Mouse (Mus musculus): ENCODE data around the gene Trappc1. TPM values are rescaled to one million over a fixed set of nuclear protein-coding genes. Genes with fewer than 3 reads are reported as not detected.
"Not testable (repeated sequence)": the region's sequence is repeated elsewhere in the genome, so short reads cannot be mapped to it uniquely, and the experiment has no call there.

Gene Trappc1
- polyA plus RNA-seq, 1 experiment = 72.3 TPM

DNA sequence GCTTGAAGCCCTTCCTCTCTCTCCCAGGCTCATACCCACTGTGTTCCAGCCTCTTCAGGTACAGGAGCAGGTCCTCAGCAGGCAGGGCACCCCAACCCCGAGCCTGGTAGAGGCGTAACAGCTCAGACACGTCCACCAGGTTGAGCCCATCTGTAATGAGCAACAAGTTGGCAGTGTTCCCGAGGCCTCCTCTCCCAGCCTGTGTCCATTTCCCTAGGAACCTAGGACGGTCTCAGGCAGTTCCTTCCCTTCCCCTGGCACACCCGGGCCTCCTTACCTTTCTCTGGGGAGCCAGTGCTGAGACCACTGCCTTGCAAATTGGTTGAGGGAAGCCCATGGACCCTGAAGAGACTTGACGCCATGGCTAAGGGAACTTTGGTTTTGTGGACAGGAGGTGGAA lies 21.0 kb upstream of the Trappc1 start:
- Histone ChIP-seq H3K36me3 (ENCODE audit: control insufficient read depth, insufficient read depth, low read length) (no peaks in the 10 kb centered on the region), H3K27ac (ENCODE audit: insufficient read depth, low read depth, low read length) (no peak overlapping the region), H3K4me1 (ENCODE audit: control insufficient read depth, insufficient read depth, low read length) (no peaks in the 10 kb centered on the region), H3K27me3 (replicated peaks; ENCODE audit: control insufficient read depth, insufficient read depth, low read length) (no peaks in the 10 kb centered on the region), H3K4me3 (ENCODE audit: insufficient read depth, low read depth, low read length) (no peak overlapping the region)
- WGBS = 75% methylated on average over 7 of the region's 7 CpGs
- no peak for DNase-seq
- TF ChIP-seq CTCF (conservative IDR thresholded peaks at IDR 0.05; ENCODE audit: insufficient read depth, insufficient read length, low read depth, low read length) (no peak), POLR2A (IDR thresholded peaks at IDR 0.05; ENCODE audit: low read depth, low read length) (no peak)

DNA sequence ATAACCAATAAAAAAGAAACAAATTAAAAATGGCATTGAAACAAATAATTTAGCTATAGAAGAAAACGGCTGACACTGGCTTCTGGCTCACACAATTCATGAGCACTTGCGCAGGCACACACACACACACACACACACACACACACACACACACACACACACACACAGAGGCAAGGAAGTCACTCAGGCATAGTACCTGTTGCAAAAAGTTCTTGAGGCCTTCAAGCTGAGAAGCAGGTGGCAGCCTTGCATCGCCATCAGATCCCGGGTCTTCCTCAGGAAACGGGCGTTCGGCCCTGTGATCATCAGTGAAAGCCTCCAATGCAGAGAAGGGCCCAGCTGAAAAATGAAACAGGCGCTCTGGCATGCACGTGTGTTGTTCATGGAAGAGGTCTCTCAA lies 18.5 kb upstream of the Trappc1 start:
- Histone ChIP-seq H3K4me3 (ENCODE audit: insufficient read depth, low read depth, low read length) (no peak overlapping the region), H3K4me1 (ENCODE audit: control insufficient read depth, insufficient read depth, low read length) (no peaks in the 10 kb centered on the region), H3K36me3 (ENCODE audit: control insufficient read depth, insufficient read depth, low read length) (no peaks in the 10 kb centered on the region), H3K27ac (ENCODE audit: insufficient read depth, low read depth, low read length) (no peak overlapping the region), H3K27me3 (replicated peaks; ENCODE audit: control insufficient read depth, insufficient read depth, low read length) (no peaks in the 10 kb centered on the region)
- no peak for DNase-seq
- 73% methylated on average over 9 of the region's 9 CpGs for WGBS
- TF ChIP-seq POLR2A (IDR thresholded peaks at IDR 0.05; ENCODE audit: low read depth, low read length) (no peak), CTCF (conservative IDR thresholded peaks at IDR 0.05; ENCODE audit: insufficient read depth, insufficient read length, low read depth, low read length) (no peak)

DNA sequence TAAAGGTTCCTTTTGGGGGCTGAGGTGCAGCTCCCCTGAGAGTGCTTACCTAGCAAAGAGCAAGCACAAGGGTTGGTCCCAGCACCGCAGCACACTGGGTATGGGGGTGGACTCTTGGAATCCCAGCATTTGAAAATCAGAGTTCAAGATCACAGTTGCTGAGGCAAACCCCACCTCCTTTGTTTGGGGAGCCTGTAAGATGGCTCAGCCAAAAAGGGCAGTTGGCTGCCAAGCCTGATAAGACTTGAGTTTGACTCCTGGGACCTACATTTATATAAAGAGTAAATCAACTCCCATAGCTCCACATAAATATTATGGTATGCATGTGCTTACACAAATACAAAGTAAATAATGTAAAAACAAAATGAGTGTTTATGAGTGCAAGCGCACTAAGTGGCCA lies 17.7 kb upstream of the Trappc1 start:
- Histone ChIP-seq H3K4me3 (ENCODE audit: insufficient read depth, low read depth, low read length) (no peak overlapping the region), H3K27me3 (replicated peaks; ENCODE audit: control insufficient read depth, insufficient read depth, low read length) (no peaks in the 10 kb centered on the region), H3K4me1 (ENCODE audit: control insufficient read depth, insufficient read depth, low read length) (no peaks in the 10 kb centered on the region), H3K36me3 (ENCODE audit: control insufficient read depth, insufficient read depth, low read length) (no peaks in the 10 kb centered on the region), H3K27ac (ENCODE audit: insufficient read depth, low read depth, low read length) (no peak overlapping the region)
- no peak for TF ChIP-seq CTCF (conservative IDR thresholded peaks at IDR 0.05; ENCODE audit: insufficient read depth, insufficient read length, low read depth, low read length)
- no peak for TF ChIP-seq POLR2A (IDR thresholded peaks at IDR 0.05; ENCODE audit: low read depth, low read length)
- no peak for DNase-seq
- WGBS = 87% methylated on average over 2 of the region's 2 CpGs

DNA sequence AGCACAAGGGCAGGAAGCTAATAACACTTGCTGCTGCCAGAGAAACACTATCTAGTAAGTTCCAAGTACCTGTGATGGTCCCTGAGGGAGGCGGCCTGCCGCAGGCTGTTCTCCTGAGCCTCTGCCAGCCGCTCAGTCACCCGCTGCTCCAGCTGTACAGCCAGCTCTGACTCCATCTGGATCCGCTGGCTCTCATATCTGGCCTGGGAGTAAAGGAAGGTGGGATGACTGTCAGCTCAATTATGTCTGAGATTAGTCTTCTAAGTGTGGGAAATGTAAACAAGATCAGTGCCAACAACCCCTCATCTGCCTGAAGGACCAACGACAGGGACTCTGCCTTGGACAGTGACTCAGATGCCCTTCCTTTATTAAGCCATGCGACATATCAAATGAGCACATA lies 12.5 kb upstream of the Trappc1 start:
- no peaks in the 10 kb centered on the region for H3K36me3 ChIP-seq (ENCODE audit: control insufficient read depth, insufficient read depth, low read length)
- 82% methylated on average over 7 of the region's 7 CpGs for WGBS
- no peak overlapping the region for H3K27ac ChIP-seq (ENCODE audit: insufficient read depth, low read depth, low read length)
- no peak for TF ChIP-seq CTCF (conservative IDR thresholded peaks at IDR 0.05; ENCODE audit: insufficient read depth, insufficient read length, low read depth, low read length)
- no peak for TF ChIP-seq POLR2A (IDR thresholded peaks at IDR 0.05; ENCODE audit: low read depth, low read length)
- H3K4me1 ChIP-seq (ENCODE audit: control insufficient read depth, insufficient read depth, low read length) = no peaks in the 10 kb centered on the region
- H3K4me3 ChIP-seq (ENCODE audit: insufficient read depth, low read depth, low read length) = no peak overlapping the region
- DNase-seq = no peak
- no peaks in the 10 kb centered on the region for H3K27me3 ChIP-seq (replicated peaks; ENCODE audit: control insufficient read depth, insufficient read depth, low read length)

DNA sequence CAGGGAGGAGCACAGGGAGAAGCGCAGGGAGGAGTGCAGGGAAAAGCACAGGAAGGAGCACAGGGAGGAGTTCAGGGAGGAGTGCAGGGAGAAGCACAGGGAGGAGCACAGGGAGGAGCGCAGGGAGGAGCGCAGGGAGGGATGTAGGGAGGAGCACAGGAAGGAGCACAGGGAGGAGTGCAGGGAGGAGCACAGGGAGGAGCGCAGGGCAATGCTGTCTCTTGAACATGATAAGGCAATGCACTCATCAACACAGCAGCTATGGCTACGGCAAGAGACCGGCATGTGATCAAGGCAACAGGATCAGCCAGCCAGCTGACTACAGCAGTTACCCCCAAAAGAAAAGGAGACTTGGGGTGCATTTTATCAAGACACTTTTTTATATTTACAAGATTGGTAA lies 7.4 kb upstream of the Trappc1 start:
- no peak overlapping the region for H3K4me3 ChIP-seq (ENCODE audit: insufficient read depth, low read depth, low read length)
- 98% methylated on average over 6 of the region's 6 CpGs for WGBS
- DNase-seq = no peak
- H3K27me3 ChIP-seq (replicated peaks; ENCODE audit: control insufficient read depth, insufficient read depth, low read length) = no peaks in the 10 kb centered on the region
- TF ChIP-seq CTCF (conservative IDR thresholded peaks at IDR 0.05; ENCODE audit: insufficient read depth, insufficient read length, low read depth, low read length) (no peak), POLR2A (IDR thresholded peaks at IDR 0.05; ENCODE audit: low read depth, low read length) (no peak)
- no peak overlapping the region for H3K27ac ChIP-seq (ENCODE audit: insufficient read depth, low read depth, low read length)
- H3K4me1 ChIP-seq (ENCODE audit: control insufficient read depth, insufficient read depth, low read length) = no peaks in the 10 kb centered on the region
- H3K36me3 ChIP-seq (ENCODE audit: control insufficient read depth, insufficient read depth, low read length) = no peaks in the 10 kb centered on the region

DNA sequence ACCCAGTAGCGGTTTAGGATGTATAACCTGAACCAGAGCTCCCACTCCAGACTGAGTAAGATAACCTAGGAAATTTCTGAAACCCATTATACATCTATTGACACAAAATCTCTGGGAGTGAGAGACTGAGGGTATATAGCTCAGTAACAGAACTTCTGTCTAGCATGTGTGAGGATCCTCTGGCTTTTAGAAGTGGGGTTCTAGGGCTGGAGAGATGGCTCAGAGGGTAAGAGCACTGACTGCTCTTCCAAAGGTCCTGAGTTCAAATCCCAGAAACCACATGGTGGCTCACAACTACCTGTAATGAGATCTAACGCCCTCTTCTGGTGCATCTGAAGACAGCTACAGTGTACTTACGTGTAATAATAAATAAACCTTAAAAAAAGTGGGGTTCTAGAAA lies 5.8 kb upstream of the Trappc1 start:
- not testable (repeated sequence) for H3K36me3 ChIP-seq (ENCODE audit: control insufficient read depth, insufficient read depth, low read length)
- WGBS = 89% methylated on average over 3 of the region's 3 CpGs

DNA sequence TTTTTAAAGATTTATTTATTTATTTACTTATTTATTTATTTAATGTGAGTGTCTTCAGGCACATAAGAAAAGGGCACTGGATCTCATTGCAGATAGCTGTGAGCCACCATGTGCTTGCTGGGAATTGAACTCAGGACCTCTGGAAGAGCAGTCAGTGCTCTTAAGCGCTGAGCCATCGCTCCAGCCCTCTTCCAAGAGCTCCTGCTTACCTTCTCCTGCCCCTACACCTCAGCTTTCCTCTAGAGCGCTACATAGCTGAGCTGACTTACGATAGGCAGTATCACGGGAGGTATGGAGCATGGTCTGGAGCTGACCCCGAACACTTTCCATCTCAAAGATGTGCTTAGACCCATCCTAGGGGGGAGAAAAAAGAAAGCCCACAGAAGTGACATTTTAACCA lies 2.2 kb upstream of the Trappc1 start:
- Histone ChIP-seq H3K27ac (ENCODE audit: insufficient read depth, low read depth, low read length) (no peak overlapping the region), H3K36me3 (ENCODE audit: control insufficient read depth, insufficient read depth, low read length) (no peaks in the 10 kb centered on the region), H3K27me3 (replicated peaks; ENCODE audit: control insufficient read depth, insufficient read depth, low read length) (no peaks in the 10 kb centered on the region), H3K4me3 (ENCODE audit: insufficient read depth, low read depth, low read length) (no peak overlapping the region), H3K4me1 (ENCODE audit: control insufficient read depth, insufficient read depth, low read length) (peaks cover 10% of the 10 kb centered on the region; the same call in 1 of the 2 replicates)
- WGBS = 95% methylated on average over 6 of the region's 6 CpGs
- DNase-seq = no peak
- no peak for TF ChIP-seq POLR2A (IDR thresholded peaks at IDR 0.05; ENCODE audit: low read depth, low read length)
- TF ChIP-seq CTCF (conservative IDR thresholded peaks at IDR 0.05; ENCODE audit: insufficient read depth, insufficient read length, low read depth, low read length) = no peak

More for the DNA sequence above, 5.8 kb upstream of the Trappc1 start:
- H3K27ac ChIP-seq (ENCODE audit: insufficient read depth, low read depth, low read length); H3K27me3 ChIP-seq (replicated peaks; ENCODE audit: control insufficient read depth, insufficient read depth, low read length); H3K4me3 ChIP-seq (ENCODE audit: insufficient read depth, low read depth, low read length); H3K4me1 ChIP-seq (ENCODE audit: control insufficient read depth, insufficient read depth, low read length); DNase-seq: not testable (repeated sequence)

DNA sequence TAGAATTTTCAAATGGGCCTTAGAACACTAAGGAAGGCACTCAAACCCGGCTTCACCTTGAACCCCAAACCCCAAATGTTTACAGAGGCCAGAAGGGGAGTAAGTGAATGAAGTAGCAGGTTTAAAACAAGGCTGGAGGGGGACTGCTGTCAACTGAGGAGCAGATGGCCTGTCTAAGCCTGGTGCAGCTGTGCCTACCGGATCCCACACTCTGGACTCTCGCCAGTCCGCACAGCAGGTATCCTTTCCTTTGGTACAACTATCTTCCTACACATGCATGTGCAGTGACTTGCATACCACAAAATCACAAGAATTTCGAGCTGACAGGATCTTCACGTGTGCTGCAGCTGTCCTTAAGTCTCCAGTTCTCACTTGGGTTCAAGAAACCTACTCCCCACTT lies 1.8 kb upstream of the Trappc1 start:
- Histone ChIP-seq H3K27ac (ENCODE audit: insufficient read depth, low read depth, low read length) (no peak overlapping the region), H3K27me3 (replicated peaks; ENCODE audit: control insufficient read depth, insufficient read depth, low read length) (no peaks in the 10 kb centered on the region), H3K4me1 (ENCODE audit: control insufficient read depth, insufficient read depth, low read length) (peaks cover 10% of the 10 kb centered on the region; the same call in 1 of the 2 replicates), H3K36me3 (ENCODE audit: control insufficient read depth, insufficient read depth, low read length) (no peaks in the 10 kb centered on the region), H3K4me3 (ENCODE audit: insufficient read depth, low read depth, low read length) (no peak overlapping the region)
- TF ChIP-seq POLR2A (IDR thresholded peaks at IDR 0.05; ENCODE audit: low read depth, low read length) (no peak), CTCF (conservative IDR thresholded peaks at IDR 0.05; ENCODE audit: insufficient read depth, insufficient read length, low read depth, low read length) (no peak)
- DNase-seq = no peak
- WGBS = 82% methylated on average over 6 of the region's 6 CpGs

Measured in kidney, adult 2 months (tissue).